Mouse (Mus musculus) small intestine, adult 2 months (tissue): ENCODE measurements around the gene Sp9. TPM values are rescaled to one million over a fixed set of nuclear protein-coding genes. Genes with fewer than 3 reads are reported as not detected.

Experiments
- H3K27ac ChIP-seq: fragments of 200-500 bp; 2 replicates; pipeline ENCODE4 v1.5.1; 2012; ENCODE audit warnings: low read depth, low read length, control low read depth, inconsistent platforms; ENCODE audit not compliant: insufficient read depth
- H3K27me3 ChIP-seq: fragments of 200-500 bp; 2 replicates; pipeline ENCODE4 v1.6.1; 2012; ENCODE audit warnings: mild to moderate bottlenecking, moderate library complexity, low read length, inconsistent platforms; ENCODE audit not compliant: control insufficient read depth, insufficient read depth
- H3K36me3 ChIP-seq: fragments of 200-500 bp; 2 replicates; pipeline ENCODE4 v1.6.1; 2012; ENCODE audit warnings: mild to moderate bottlenecking, low read length, control low read depth, inconsistent platforms; ENCODE audit not compliant: control insufficient read depth, insufficient read depth
- H3K4me1 ChIP-seq: fragments of 200-500 bp; 2 replicates; pipeline ENCODE4 v1.6.1; 2012; ENCODE audit warnings: low read length, inconsistent platforms, mixed read lengths; ENCODE audit not compliant: control insufficient read depth, insufficient read depth, insufficient read length
- H3K4me3 ChIP-seq: fragments of 200-500 bp; 2 replicates; pipeline ENCODE4 v1.5.1; 2012; ENCODE audit warnings: low read depth, mild to moderate bottlenecking, control low read depth, inconsistent platforms, low read length, moderate library complexity
- CTCF ChIP-seq: fragments of 200-500 bp; IDR thresholded peaks from 2 replicates; pipeline ENCODE4 v1.5.1; 2012; ENCODE audit warnings: low read depth, mild to moderate bottlenecking, control low read depth, inconsistent platforms, low read length, moderate library complexity, mixed read lengths; ENCODE audit not compliant: insufficient replicate concordance, insufficient read length; ENCODE audit errors: extremely low read depth
- POLR2A ChIP-seq: fragments of 200-500 bp; IDR thresholded peaks from 2 replicates; pipeline ENCODE4 v1.6.1; 2012; ENCODE audit warnings: low read depth, mild to moderate bottlenecking, control low read depth, inconsistent platforms, low read length, moderate library complexity
- WGBS: fragments of 180-500 bp; shearing (Covaris S2); methylation state at CpG from one replicate; pipeline ENCODE4 v1.1.7; 2018; 5-methylcytosine and 5-hydroxymethylcytosine counted together
- polyA plus RNA-seq: library from polyadenylated mRNA; depleted of rRNA; stranded (reverse); fragments of >200 nt; gene quantifications from 2 replicates; pipeline ENCODE4 v1.2.3, GENCODE M21; 2012

Gene Sp9
- polyA plus RNA-seq, 1 experiment, result 0.03 TPM

DNA sequence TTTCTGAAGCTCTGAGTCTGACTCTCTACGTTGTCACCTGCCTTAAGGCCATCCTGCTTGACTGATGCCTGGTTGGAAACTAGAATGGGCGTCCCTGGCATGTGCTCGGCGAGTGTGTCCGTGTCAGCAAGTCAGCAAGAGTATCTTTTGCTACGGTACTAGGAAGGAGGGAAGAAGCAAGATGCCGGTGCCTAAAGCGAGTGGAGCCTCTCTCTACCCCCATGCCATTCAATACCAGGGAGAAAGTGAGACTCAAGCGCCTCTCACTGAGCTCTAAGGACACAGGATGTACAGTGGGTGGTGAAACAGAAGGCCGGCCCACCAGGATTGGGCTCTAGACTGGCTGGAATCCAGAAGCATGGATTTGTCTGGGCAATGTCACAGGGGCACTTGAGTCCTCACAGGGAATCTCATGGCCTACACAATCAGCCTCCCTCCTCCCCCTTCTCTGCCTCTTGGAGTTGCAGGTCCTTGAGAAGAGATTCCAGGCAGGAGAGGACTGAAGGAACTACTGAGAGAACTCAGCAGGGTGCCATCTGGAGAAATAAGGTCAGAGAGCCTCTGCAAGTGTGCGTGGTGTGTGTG lies 7.0 kb upstream of the Sp9 start:
- Histone ChIP-seq H3K36me3 (no peaks in the 10 kb centered on the region), H3K4me3 (no peak overlapping the region), H3K27me3 (peaks cover 64% of the 10 kb centered on the region), H3K27ac (no peak overlapping the region), H3K4me1 (no peaks in the 10 kb centered on the region; the same call in 1 of the 2 replicates)
- TF ChIP-seq CTCF (no peak), POLR2A (no peak)
- 11% methylated on average over 11 of the region's 11 CpGs for WGBS

DNA sequence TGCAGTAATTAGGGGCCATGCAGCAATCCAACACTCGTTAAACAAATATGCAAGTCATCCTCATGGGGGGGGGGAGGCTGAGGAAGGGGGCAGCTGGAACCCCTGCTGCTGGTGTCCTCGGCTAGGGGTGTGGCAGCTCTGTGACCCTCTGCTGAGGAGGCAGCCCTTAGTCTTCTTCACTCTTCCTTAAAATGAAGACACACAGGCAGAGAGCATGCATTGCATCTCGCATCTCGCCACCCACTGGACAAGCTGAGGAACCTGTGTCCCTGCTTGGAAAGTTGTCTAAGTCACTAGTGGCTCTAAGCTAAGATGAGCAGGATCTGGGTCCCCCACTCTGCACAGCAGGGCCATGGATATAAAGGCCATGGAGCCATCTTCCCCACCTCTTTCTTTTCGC lies 5.7 kb upstream of the Sp9 start:
- WGBS, result 7% methylated on average over 5 of the region's 5 CpGs
- H3K27ac ChIP-seq, result no peak overlapping the region
- no peak for TF ChIP-seq POLR2A
- no peak for TF ChIP-seq CTCF
- no peaks in the 10 kb centered on the region; the same call in 1 of the 2 replicates for H3K4me1 ChIP-seq
- no peak overlapping the region for H3K4me3 ChIP-seq
- no peaks in the 10 kb centered on the region for H3K36me3 ChIP-seq
- H3K27me3 ChIP-seq, result peaks cover 77% of the 10 kb centered on the region

DNA sequence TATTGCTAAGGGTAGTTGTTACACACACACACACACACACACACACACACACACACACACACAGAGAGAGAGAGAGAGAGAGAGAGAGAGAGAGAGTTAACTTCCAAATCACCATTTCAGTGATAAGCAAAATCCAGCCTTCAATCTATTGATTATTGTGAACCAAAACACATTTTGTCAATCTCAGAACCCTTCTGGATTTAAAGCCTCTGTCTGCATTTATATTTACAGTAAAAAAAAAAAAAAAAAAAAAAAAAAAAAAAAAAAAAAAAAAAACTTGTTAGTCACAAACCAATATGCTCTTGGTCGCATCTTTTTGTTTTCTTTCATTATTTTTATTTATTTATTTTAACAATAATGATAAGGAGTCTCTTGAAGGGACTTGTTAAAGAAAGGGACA lies 5.1 kb upstream of the Sp9 start:
- Histone ChIP-seq H3K4me3 (no peak overlapping the region), H3K36me3 (no peaks in the 10 kb centered on the region), H3K27me3 (peaks cover 83% of the 10 kb centered on the region), H3K27ac (no peak overlapping the region), H3K4me1 (peaks cover under 1% of the 10 kb centered on the region)
- 46% methylated on average over 1 of the region's 1 CpGs for WGBS
- TF ChIP-seq POLR2A (no peak), CTCF (no peak)

DNA sequence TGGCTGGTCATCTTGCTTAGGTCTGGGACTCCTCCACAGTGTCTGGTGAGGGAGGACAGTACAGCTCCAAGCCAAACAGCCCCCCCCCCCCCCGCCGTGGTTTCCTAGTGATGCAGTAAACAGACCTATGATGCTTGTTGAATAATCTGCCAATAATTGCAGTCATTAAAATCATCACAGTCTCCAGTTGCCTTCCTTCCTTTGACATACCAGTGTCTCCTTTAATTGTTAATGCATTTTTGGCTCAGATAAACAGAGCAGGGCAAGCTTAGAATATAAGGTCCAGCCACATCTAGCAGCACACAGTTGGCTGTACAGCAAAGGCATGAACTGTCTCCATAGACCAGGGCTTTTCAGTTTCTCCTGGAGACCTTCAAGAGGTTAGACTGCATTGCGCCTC lies 4.5 kb upstream of the Sp9 start:
- Histone ChIP-seq H3K4me3 (no peak overlapping the region), H3K27ac (no peak overlapping the region), H3K36me3 (no peaks in the 10 kb centered on the region), H3K27me3 (peaks cover 85% of the 10 kb centered on the region), H3K4me1 (peaks cover 4% of the 10 kb centered on the region)
- no peak for TF ChIP-seq POLR2A
- no peak for TF ChIP-seq CTCF
- WGBS, result 20% methylated on average over 3 of the region's 3 CpGs

DNA sequence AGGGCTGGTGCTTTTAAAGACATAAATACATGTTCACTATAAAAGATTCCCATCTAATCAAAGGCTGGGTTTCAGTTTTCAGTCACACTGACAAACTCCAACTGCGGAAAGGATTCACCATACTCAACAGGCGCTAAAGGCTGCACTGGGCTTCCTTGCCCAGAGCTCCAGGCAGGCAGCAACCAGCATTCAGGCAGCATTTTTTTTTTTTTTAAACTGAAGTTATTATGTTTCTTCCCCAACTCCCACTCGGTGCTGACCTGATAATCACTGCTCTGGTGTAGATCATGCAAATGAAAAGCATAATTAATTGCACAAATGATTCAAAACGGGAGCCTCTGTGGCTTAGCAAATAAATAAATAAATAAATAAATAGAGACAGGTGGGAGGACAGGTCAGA lies 3.9 kb upstream of the Sp9 start:
- Histone ChIP-seq H3K4me3 (no peak overlapping the region), H3K27ac (no peak overlapping the region), H3K4me1 (peaks cover 7% of the 10 kb centered on the region), H3K27me3 (peaks cover 88% of the 10 kb centered on the region), H3K36me3 (no peaks in the 10 kb centered on the region)
- 13% methylated on average over 4 of the region's 4 CpGs for WGBS
- TF ChIP-seq POLR2A (no peak), CTCF (no peak)

DNA sequence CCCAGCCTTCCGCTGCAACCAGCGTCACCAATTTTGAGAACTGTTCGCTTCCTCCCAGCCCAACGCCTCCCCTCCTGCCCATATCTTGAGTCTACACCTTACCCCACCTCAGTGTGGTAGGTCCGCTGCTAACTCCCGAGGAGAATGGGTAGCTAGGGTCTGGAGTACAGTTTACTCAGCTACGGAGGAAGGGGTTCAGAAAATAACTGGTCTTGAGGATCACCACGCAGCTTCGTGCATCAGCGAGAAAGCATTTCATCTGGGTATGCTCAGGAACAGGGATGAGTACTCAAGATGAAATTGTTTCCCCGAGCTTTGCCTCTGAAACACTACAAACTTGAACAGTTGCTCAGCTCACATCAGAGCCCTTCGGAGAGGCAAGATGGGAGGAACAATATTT lies 3.4 kb upstream of the Sp9 start:
- Histone ChIP-seq H3K27me3 (peaks cover 88% of the 10 kb centered on the region), H3K36me3 (no peaks in the 10 kb centered on the region), H3K27ac (no peak overlapping the region), H3K4me3 (no peak overlapping the region), H3K4me1 (peaks cover 11% of the 10 kb centered on the region)
- WGBS, result 9% methylated on average over 12 of the region's 12 CpGs
- TF ChIP-seq POLR2A (no peak), CTCF (no peak)

DNA sequence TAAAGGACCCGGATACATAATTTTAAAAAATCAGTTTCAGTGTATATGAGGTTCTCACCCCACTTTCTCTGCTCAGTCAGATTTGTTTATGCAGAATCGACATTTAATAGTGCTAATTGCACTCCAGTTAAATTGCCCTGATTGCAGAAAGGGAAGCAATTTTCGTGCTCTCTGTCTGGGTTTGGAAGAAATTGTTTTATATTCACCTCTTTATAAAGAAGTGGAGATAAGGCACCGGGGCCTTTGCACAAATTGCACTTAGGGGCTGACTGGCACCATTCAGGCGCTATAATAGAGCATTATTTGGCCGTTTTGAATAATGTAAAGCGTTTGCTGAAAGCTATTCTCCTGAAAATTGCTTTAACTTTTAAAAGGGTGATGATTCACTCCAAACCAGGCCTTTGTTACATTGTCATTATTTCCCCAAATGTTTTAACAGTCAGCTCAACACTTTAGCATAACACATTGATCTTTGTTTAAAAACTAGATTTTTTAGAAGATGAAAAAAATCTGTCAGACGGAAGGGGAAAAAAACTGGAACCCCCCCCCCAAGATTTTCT lies 2.8 kb upstream of the Sp9 start:
- Histone ChIP-seq H3K27ac (no peak overlapping the region), H3K4me1 (peaks cover 17% of the 10 kb centered on the region), H3K36me3 (no peaks in the 10 kb centered on the region), H3K27me3 (peaks cover 88% of the 10 kb centered on the region), H3K4me3 (no peak overlapping the region)
- TF ChIP-seq POLR2A (no peak), CTCF (no peak)
- WGBS, result 13% methylated on average over 8 of the region's 8 CpGs
